Mouse (Mus musculus) myocyte (in vitro differentiated cells): ENCODE measurements around the gene Cyb5b. TPM values are rescaled to one million over a fixed set of nuclear protein-coding genes. Genes with fewer than 3 reads are reported as not detected.

ENCODE experiments used
- H3K27me3 ChIP-seq: one replicate; pipeline ENCODE4 v1.6.1; 2011; ENCODE audit not compliant: control insufficient read depth, insufficient read depth, insufficient read length
- H3K36me3 ChIP-seq: one replicate; pipeline ENCODE4 v1.6.1; 2011; ENCODE audit not compliant: control insufficient read depth, insufficient read depth
- H3K4me2 ChIP-seq: one replicate; pipeline ENCODE4 v1.6.1; 2011; ENCODE audit warnings: low read depth, control low read depth
- H3K4me3 ChIP-seq: one replicate; pipeline ENCODE4 v1.5.1; 2011; ENCODE audit warnings: mild to moderate bottlenecking, control low read depth, moderate library complexity
- H3K79me2 ChIP-seq: one replicate; pipeline ENCODE4 v1.6.1; 2011; ENCODE audit not compliant: control insufficient read depth, insufficient read depth
- H3ac ChIP-seq: one replicate; pipeline ENCODE4 v1.6.1; 2011; ENCODE audit not compliant: control insufficient read depth, insufficient read length
- CEBPB ChIP-seq: IDR thresholded peaks from 2 replicates; pipeline ENCODE4 v1.6.1; 2011; ENCODE audit warnings: mild to moderate bottlenecking, moderate library complexity; ENCODE audit not compliant: poor library complexity, insufficient read depth, severe bottlenecking
- E2F4 ChIP-seq: IDR thresholded peaks from one replicate; pipeline ENCODE4 v1.6.1; 2011; ENCODE audit warnings: mild to moderate bottlenecking, control low read depth, moderate library complexity; ENCODE audit not compliant: insufficient read depth
- MAX ChIP-seq: IDR thresholded peaks from one replicate; pipeline ENCODE4 v1.6.1; 2011; ENCODE audit warnings: low read depth, mild to moderate bottlenecking, control low read depth
- MYOD1 ChIP-seq, 3 experiments: IDR thresholded peaks; one replicate each; pipeline ENCODE4 v1.6.1; 2011; ENCODE audit warnings: control low read depth in 2 of 3, low read depth in 2 of 3, mild to moderate bottlenecking in 2 of 3, moderate library complexity in 1 of 3; ENCODE audit not compliant: insufficient read length in 2 of 3, control insufficient read depth in 1 of 3
- MYOG ChIP-seq, 3 experiments: IDR thresholded peaks; one replicate each; pipeline ENCODE4 v1.6.1; 2011; ENCODE audit warnings: control low read depth in 2 of 3, low read depth in 2 of 3, mild to moderate bottlenecking in 2 of 3; ENCODE audit not compliant: insufficient read length in 2 of 3, control insufficient read depth in 1 of 3, insufficient read depth in 1 of 3
- POLR2A ChIP-seq: IDR thresholded peaks from one replicate; pipeline ENCODE4 v1.6.1; 2011; ENCODE audit warnings: low read depth, mild to moderate bottlenecking, control low read depth, moderate library complexity; ENCODE audit not compliant: insufficient read length
- POLR2AphosphoS2 ChIP-seq: IDR thresholded peaks from one replicate; pipeline ENCODE4 v1.6.1; 2011; ENCODE audit warnings: low read depth, control low read depth; ENCODE audit not compliant: insufficient read length
- REST ChIP-seq: IDR thresholded peaks from one replicate; pipeline ENCODE4 v1.6.1; 2011; ENCODE audit warnings: mild to moderate bottlenecking, control low read depth, moderate library complexity; ENCODE audit not compliant: insufficient read depth, insufficient read length
- SRF ChIP-seq: IDR thresholded peaks from one replicate; pipeline ENCODE4 v1.6.1; 2011; ENCODE audit warnings: low read depth; ENCODE audit not compliant: control insufficient read depth, insufficient read length
- TCF12 ChIP-seq: IDR thresholded peaks from one replicate; pipeline ENCODE4 v1.6.1; 2011; ENCODE audit warnings: mild to moderate bottlenecking, control low read depth; ENCODE audit not compliant: poor library complexity, insufficient read depth, severe bottlenecking
- TCF3 ChIP-seq: IDR thresholded peaks from one replicate; pipeline ENCODE4 v1.6.1; 2011; ENCODE audit warnings: low read depth, control low read depth; ENCODE audit not compliant: insufficient read length
- USF1 ChIP-seq: IDR thresholded peaks from one replicate; pipeline ENCODE4 v1.6.1; 2011; ENCODE audit warnings: low read depth, mild to moderate bottlenecking, control low read depth, moderate library complexity
- polyA plus RNA-seq: library from polyadenylated mRNA; unstranded; fragments of >200 nt; fragmentation: generic; extraction: Trizol; gene quantifications from one replicate; pipeline ENCODE4 v1.2.1, GENCODE M21; 2012; ENCODE audit warnings: missing spikeins

Gene Cyb5b
- polyA plus RNA-seq, 1 experiment = 48.3 TPM

- TF ChIP-seq MYOD1 (IDR thresholded peaks at IDR 0.05; ENCODE audit: control insufficient read depth in 1 of 3, insufficient read length in 2 of 3, low read depth in 2 of 3) (no peak), TCF12 (no peak), USF1 (no peak)
- Histone ChIP-seq H3K27me3 (no peaks in the 10 kb centered on the region), H3ac (peak overlapping the region; percentile 7), H3K36me3 (no peaks in the 10 kb centered on the region), H3K79me2 (no peaks in the 10 kb centered on the region), H3K4me2 (peak overlapping the region; percentile 96), H3K4me3 (peak overlapping the region; percentile 29)
Measured at GRCm38 (mm10) chr8:107115008-107115320, 35.5 kb upstream of the Cyb5b start.

- Histone ChIP-seq H3K36me3 (no peaks in the 10 kb centered on the region), H3K27me3 (no peaks in the 10 kb centered on the region), H3K4me3 (no peak overlapping the region), H3K4me2 (peak overlapping the region; percentile 96), H3K79me2 (no peaks in the 10 kb centered on the region), H3ac (no peak overlapping the region)
- no peak for TF ChIP-seq SRF
- TF ChIP-seq E2F4 = no peak
- no peak for TF ChIP-seq MYOG (IDR thresholded peaks at IDR 0.05; ENCODE audit: control insufficient read depth in 1 of 3, insufficient read depth in 1 of 3, insufficient read length in 2 of 3, low read depth in 2 of 3)
Measured at GRCm38 (mm10) chr8:107116023-107116422, 34.4 kb upstream of the Cyb5b start.

- Histone ChIP-seq H3K79me2 (no peaks in the 10 kb centered on the region), H3K27me3 (no peaks in the 10 kb centered on the region), H3K4me2 (peak overlapping the region; percentile 45), H3K4me3 (no peak overlapping the region), H3K36me3 (no peaks in the 10 kb centered on the region), H3ac (no peak overlapping the region)
- TF ChIP-seq MAX (no peak), MYOG (IDR thresholded peaks at IDR 0.05; ENCODE audit: control insufficient read depth in 1 of 3, insufficient read depth in 1 of 3, insufficient read length in 2 of 3, low read depth in 2 of 3) (no peak), CEBPB (no peak), REST (no peak), TCF3 (no peak), TCF12 (no peak), MYOD1 (IDR thresholded peaks at IDR 0.05; ENCODE audit: control insufficient read depth in 1 of 3, insufficient read length in 2 of 3, low read depth in 2 of 3) (no peak), POLR2A (no peak), E2F4 (no peak), POLR2AphosphoS2 (no peak), USF1 (no peak), SRF (no peak)
Measured at GRCm38 (mm10) chr8:107117019-107117418, 33.4 kb upstream of the Cyb5b start.

GRCm38 (mm10) chr8:107118803-107119233 is 31.6 kb upstream of the Cyb5b start:
- H3K4me2 ChIP-seq = no peak overlapping the region
- H3ac ChIP-seq = no peak overlapping the region
- TF ChIP-seq POLR2AphosphoS2 = no peak
- TF ChIP-seq MYOG (IDR thresholded peaks at IDR 0.05; ENCODE audit: control insufficient read depth in 1 of 3, insufficient read depth in 1 of 3, insufficient read length in 2 of 3, low read depth in 2 of 3) = no peak
- no peak for TF ChIP-seq TCF3
- TF ChIP-seq REST = no peak
- no peak for TF ChIP-seq SRF
- no peak for TF ChIP-seq MYOD1 (IDR thresholded peaks at IDR 0.05; ENCODE audit: control insufficient read depth in 1 of 3, insufficient read length in 2 of 3, low read depth in 2 of 3)
- TF ChIP-seq E2F4 = no peak
- no peak for TF ChIP-seq CEBPB
- TF ChIP-seq USF1 = no peak
- no peak for TF ChIP-seq MAX
- no peak for TF ChIP-seq POLR2A
- no peak for TF ChIP-seq TCF12

DNA sequence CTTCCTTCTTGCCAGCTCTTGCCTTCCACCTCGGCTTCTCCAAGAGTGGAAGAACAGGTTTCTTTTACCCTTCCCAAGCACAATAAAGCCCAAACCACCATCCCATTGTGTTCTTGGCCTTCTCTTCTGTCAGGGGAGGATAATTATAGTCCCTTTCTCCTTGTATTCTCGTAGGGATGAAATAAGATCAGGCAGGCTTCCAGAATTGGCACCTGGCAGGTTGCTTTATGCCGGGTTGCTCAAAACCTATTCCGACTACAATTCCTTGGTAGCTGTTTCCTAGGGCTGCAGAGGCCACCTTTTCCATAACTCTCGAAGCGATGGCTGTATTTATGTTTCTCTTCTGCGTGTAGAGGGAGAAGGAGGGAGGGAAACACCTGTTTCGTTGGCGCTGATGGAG is 31.0 kb upstream of the Cyb5b start:
- TF ChIP-seq TCF12 = no peak
- no peak for TF ChIP-seq CEBPB
- no peak for TF ChIP-seq MYOG (IDR thresholded peaks at IDR 0.05; ENCODE audit: control insufficient read depth in 1 of 3, insufficient read depth in 1 of 3, insufficient read length in 2 of 3, low read depth in 2 of 3)
- no peak for TF ChIP-seq POLR2A
- no peak for TF ChIP-seq MAX
- TF ChIP-seq SRF = no peak
- no peak for TF ChIP-seq E2F4
- Histone ChIP-seq H3K36me3 (no peaks in the 10 kb centered on the region), H3K4me3 (no peak overlapping the region), H3K79me2 (no peaks in the 10 kb centered on the region), H3ac (no peak overlapping the region), H3K4me2 (no peak overlapping the region), H3K27me3 (no peaks in the 10 kb centered on the region)

More at GRCm38 (mm10) chr8:107118803-107119233, 31.6 kb upstream of the Cyb5b start:
- Histone ChIP-seq H3K27me3 (no peaks in the 10 kb centered on the region), H3K4me3 (no peak overlapping the region), H3K36me3 (no peaks in the 10 kb centered on the region), H3K79me2 (no peaks in the 10 kb centered on the region)

GRCm38 (mm10) chr8:107120806-107121205 is 29.6 kb upstream of the Cyb5b start:
- Histone ChIP-seq H3K79me2 (no peaks in the 10 kb centered on the region), H3K36me3 (no peaks in the 10 kb centered on the region), H3K27me3 (no peaks in the 10 kb centered on the region), H3ac (no peak overlapping the region), H3K4me2 (no peak overlapping the region), H3K4me3 (no peak overlapping the region)
- TF ChIP-seq MAX = no peak
